Mouse (Mus musculus) lung, adult 2 months (tissue): ENCODE data around the gene Hsdl2.

Source experiments
- CTCF ChIP-seq: fragments of 200-500 bp; IDR thresholded peaks from 2 replicates; pipeline ENCODE4 v1.5.1; 2011; ENCODE audit warnings: mild to moderate bottlenecking, low read length, control low read depth; ENCODE audit not compliant: insufficient read depth
- POLR2A ChIP-seq: fragments of 200-500 bp; IDR thresholded peaks from 2 replicates; pipeline ENCODE4 v1.6.1; 2011; ENCODE audit warnings: low read depth, mild to moderate bottlenecking, control low read depth, low read length, borderline replicate concordance; ENCODE audit errors: extremely low read depth

- no peak for TF ChIP-seq POLR2A
- TF ChIP-seq CTCF = no peak
These were observed 63.6 kb downstream of the Hsdl2 start for GRCm38 (mm10) chr4:59644992-59645391.
